Comparison of ENCODE assay signal across 9 mouse cellular contexts in genomic region chr3:37738171-37738950, GRCm38 (mm10). TPM values are rescaled to one million over a fixed set of nuclear protein-coding genes. Genes with fewer than 3 reads are reported as not detected.
A peak's percentile ranks its signal among the peaks of the same experiment; 100 is the strongest.
DNase-seq lines count a peak whose midpoint lies in the region; ATAC-seq lines count a peak whose summit lies in the region.
"Had no signal": no experiment of that assay in that cellular context is flagged by ENCODE, and none has a peak within 500 bp of the region (broad histone marks: within the 10 kb centered on the region; RNA-seq: fewer than 3 reads in every experiment).

No protein-coding gene starts in this region.

- no peak for ATAC-seq in embryonic facial prominence, embryonic 13.5 days (ENCODE audit: insufficient number of reproducible peaks, insufficient read depth, low FRiP score, low TSS enrichment, low read depth)
- no peak for ATAC-seq in intestine, embryonic 15.5 days
- no peak for ATAC-seq in intestine, embryonic 16.5 days
- peak; percentile 40; the same call in 1 of the 2 replicates for ATAC-seq in neural tube, embryonic 14.5 days (ENCODE audit: low read depth)
- ATAC-seq in neural tube, embryonic 15.5 days (ENCODE audit: low FRiP score) = no peak
- ATAC-seq: Patski had no signal

- no peaks in the 10 kb centered on the region for H3K27me3 ChIP-seq in embryonic facial prominence, embryonic 13.5 days
- H3K27me3 ChIP-seq in embryonic facial prominence, embryonic 10.5 days (replicated peaks; ENCODE audit: low read depth, poor library complexity, severe bottlenecking) = no peaks in the 10 kb centered on the region
- no peaks in the 10 kb centered on the region for H3K27me3 ChIP-seq in intestine, embryonic 15.5 days (replicated peaks)
- no peaks in the 10 kb centered on the region for H3K27me3 ChIP-seq in intestine, embryonic 16.5 days (replicated peaks; ENCODE audit: control insufficient read depth, insufficient read depth, low read length)
- no peaks in the 10 kb centered on the region for H3K27me3 ChIP-seq in neural tube, embryonic 14.5 days (ENCODE audit: control insufficient read depth, insufficient read depth, low read length)
- no peaks in the 10 kb centered on the region for H3K27me3 ChIP-seq in neural tube, embryonic 15.5 days (replicated peaks)
- H3K27me3 ChIP-seq: Patski had no signal

- no peaks in the 10 kb centered on the region for H3K9me3 ChIP-seq in embryonic facial prominence, embryonic 13.5 days
- no peaks in the 10 kb centered on the region for H3K9me3 ChIP-seq in embryonic facial prominence, embryonic 10.5 days
- H3K9me3 ChIP-seq in intestine, embryonic 15.5 days = no peaks in the 10 kb centered on the region
- H3K9me3 ChIP-seq in intestine, embryonic 16.5 days (ENCODE audit: control insufficient read depth, low read length) = no peaks in the 10 kb centered on the region
- H3K9me3 ChIP-seq in neural tube, embryonic 14.5 days (ENCODE audit: control insufficient read depth, low read length) = no peaks in the 10 kb centered on the region
- no peaks in the 10 kb centered on the region for H3K9me3 ChIP-seq in neural tube, embryonic 15.5 days (replicated peaks)

- no peak overlapping the region for H3K4me3 ChIP-seq in embryonic facial prominence, embryonic 13.5 days
- no peak overlapping the region for H3K4me3 ChIP-seq in embryonic facial prominence, embryonic 10.5 days
- H3K4me3 ChIP-seq in intestine, embryonic 15.5 days (replicated peaks) = no peak overlapping the region
- no peak overlapping the region for H3K4me3 ChIP-seq in intestine, embryonic 16.5 days (ENCODE audit: low read length)
- no peak overlapping the region for H3K4me3 ChIP-seq in neural tube, embryonic 14.5 days (ENCODE audit: low read depth, low read length)
- H3K4me3 ChIP-seq in neural tube, embryonic 15.5 days (replicated peaks) = no peak overlapping the region

- no peak for DNase-seq in embryonic facial prominence, embryonic 10.5 days (ENCODE audit: low spot score)
- DNase-seq in lung, postnatal 4 days = peak; percentile 56 to 66
- no peak for DNase-seq in retina, embryonic 14.5 days (ENCODE audit: low spot score)

- H3K4me2 ChIP-seq in embryonic facial prominence, embryonic 13.5 days = no peak overlapping the region
- H3K4me2 ChIP-seq in intestine, embryonic 15.5 days (replicated peaks) = no peak overlapping the region
- H3K4me2 ChIP-seq in intestine, embryonic 16.5 days (ENCODE audit: low read depth, low read length) = no peak overlapping the region
- H3K4me2 ChIP-seq in neural tube, embryonic 14.5 days (ENCODE audit: low read depth, low read length) = no peak overlapping the region
- H3K4me2 ChIP-seq in neural tube, embryonic 15.5 days = no peak overlapping the region

- H3K27ac ChIP-seq in embryonic facial prominence, embryonic 13.5 days = 0 out of 2 replicates have a peak overlapping the region, but pooled peaks have one; percentile 11
- H3K27ac ChIP-seq in embryonic facial prominence, embryonic 10.5 days (replicated peaks) = no peak overlapping the region
- 0 out of 2 replicates have a peak overlapping the region, but pooled peaks have one; percentile 40 for H3K27ac ChIP-seq in intestine, embryonic 15.5 days
- no peak overlapping the region for H3K27ac ChIP-seq in intestine, embryonic 16.5 days (ENCODE audit: low read length)
- no peak overlapping the region for H3K27ac ChIP-seq in neural tube, embryonic 14.5 days (ENCODE audit: low read depth, low read length)
- no peak overlapping the region for H3K27ac ChIP-seq in neural tube, embryonic 15.5 days (replicated peaks)

- H3K4me1 ChIP-seq in embryonic facial prominence, embryonic 13.5 days = peaks cover 22% of the 10 kb centered on the region
- peaks cover 8% of the 10 kb centered on the region for H3K4me1 ChIP-seq in embryonic facial prominence, embryonic 10.5 days
- peaks cover 9% of the 10 kb centered on the region for H3K4me1 ChIP-seq in intestine, embryonic 15.5 days (replicated peaks)
- peaks cover 8% of the 10 kb centered on the region for H3K4me1 ChIP-seq in intestine, embryonic 16.5 days (ENCODE audit: control insufficient read depth, insufficient read depth, low read length)
- no peaks in the 10 kb centered on the region for H3K4me1 ChIP-seq in neural tube, embryonic 14.5 days (ENCODE audit: control insufficient read depth, insufficient read depth, low read length)
- H3K4me1 ChIP-seq in neural tube, embryonic 15.5 days = peaks cover 16% of the 10 kb centered on the region

- no peaks in the 10 kb centered on the region for H3K36me3 ChIP-seq in embryonic facial prominence, embryonic 13.5 days
- H3K36me3 ChIP-seq in embryonic facial prominence, embryonic 10.5 days (replicated peaks) = no peaks in the 10 kb centered on the region
- no peaks in the 10 kb centered on the region for H3K36me3 ChIP-seq in intestine, embryonic 15.5 days
- no peaks in the 10 kb centered on the region for H3K36me3 ChIP-seq in intestine, embryonic 16.5 days (ENCODE audit: control insufficient read depth, insufficient read depth, low read length)
- no peaks in the 10 kb centered on the region for H3K36me3 ChIP-seq in neural tube, embryonic 14.5 days (ENCODE audit: control insufficient read depth, insufficient read depth, low read length)
- H3K36me3 ChIP-seq in neural tube, embryonic 15.5 days = no peaks in the 10 kb centered on the region

- H3K9ac ChIP-seq in embryonic facial prominence, embryonic 13.5 days = no peak overlapping the region
- no peak overlapping the region for H3K9ac ChIP-seq in intestine, embryonic 15.5 days
- H3K9ac ChIP-seq in intestine, embryonic 16.5 days (ENCODE audit: low read depth, low read length) = no peak overlapping the region
- no peak overlapping the region for H3K9ac ChIP-seq in neural tube, embryonic 14.5 days (replicated peaks; ENCODE audit: low read depth, low read length)
- H3K9ac ChIP-seq in neural tube, embryonic 15.5 days (replicated peaks) = no peak overlapping the region

- 85% methylated on average over 17 of the region's 17 CpGs for WGBS in embryonic facial prominence, embryonic 13.5 days
- 92% methylated on average over 17 of the region's 17 CpGs for WGBS in embryonic facial prominence, embryonic 10.5 days
- WGBS in intestine, embryonic 15.5 days = 86% methylated on average over 17 of the region's 17 CpGs
- 80% methylated on average over 17 of the region's 17 CpGs for WGBS in intestine, embryonic 16.5 days
- WGBS in neural tube, embryonic 14.5 days = 70% methylated on average over 17 of the region's 17 CpGs
- 65% methylated on average over 17 of the region's 17 CpGs for WGBS in neural tube, embryonic 15.5 days

RNA-seq across cellular contexts. Expression of gene Gm5148, which starts 14.1 kb away (rescaled TPM):
- 6.2 and 7.5 TPM in 2 replicates for polyA plus RNA-seq in embryonic facial prominence, embryonic 13.5 days (2015; fragmentation: Nextera tagmentation; extraction: Ambion mirVana)
- polyA plus RNA-seq in embryonic facial prominence, embryonic 10.5 days (2016; fragmentation: Nextera tagmentation; extraction: Ambion mirVana) = 3.1 and 4.1 TPM in 2 replicates
- polyA plus RNA-seq in intestine, embryonic 15.5 days (2015; fragmentation: Nextera tagmentation; extraction: Ambion mirVana) = 4.8 and 5.1 TPM in 2 replicates
- polyA plus RNA-seq in intestine, embryonic 16.5 days (2015; fragmentation: Nextera tagmentation; extraction: Ambion mirVana) = 4.0 and 5.9 TPM in 2 replicates
- polyA plus RNA-seq in neural tube, embryonic 14.5 days (2014; fragmentation: Nextera tagmentation; extraction: Ambion mirVana) = 9.7 and 15.4 TPM in 2 replicates
- polyA plus RNA-seq in neural tube, embryonic 15.5 days (2015; fragmentation: Nextera tagmentation; extraction: Ambion mirVana) = 9.2 and 15.2 TPM in 2 replicates

Comparison
In these comparisons a context has a peak if more than half of its experiments do, and no peak if none do; other contexts are left out.
1. H3K27ac ChIP-seq: peak in embryonic facial prominence, embryonic 13.5 days (single experiment) and intestine, embryonic 15.5 days (single experiment); none in embryonic facial prominence, embryonic 10.5 days (single experiment), intestine, embryonic 16.5 days (single experiment), neural tube, embryonic 14.5 days (single experiment) and neural tube, embryonic 15.5 days (single experiment).
2. DNase-seq: peak in lung, postnatal 4 days (2 of 2); none in embryonic facial prominence, embryonic 10.5 days (single experiment) and retina, embryonic 14.5 days (single experiment).